Mouse (Mus musculus) megakaryocyte, adult 5-6 weeks (primary cell): ENCODE data around the gene Heatr5b. TPM values are rescaled to one million over a fixed set of nuclear protein-coding genes. Genes with fewer than 3 reads are reported as not detected.

Source experiments
- ATAC-seq: 2 replicates; pipeline ENCODE4 v1.8.0; 2016; ENCODE audit warnings: mild to moderate bottlenecking, inconsistent platforms; ENCODE audit not compliant: poor library complexity, severe bottlenecking
- total RNA-seq, 2 experiments: library from RNA; stranded (forward) in 1 of 2; stranded (reverse) in 1 of 2; fragments of 153-499, 151-499 nt in 1 of 2; fragments of 221-1000, 200-1000 nt in 1 of 2; gene quantifications; 2 replicates each; pipeline versions ENCODE4 v1.2.3 to v1.2.4; 2015 to 2017

The Heatr5b gene
- total RNA-seq, 2 experiments from 2014 or later, result 21.1 to 27.1 TPM

- peak; percentile 88 for ATAC-seq
Measured at GRCm38 (mm10) chr17:78702988-78703387, 132.2 kb downstream of the Heatr5b start.

Other genes starting within 250 kb of the Heatr5b start
- 26.5 and 33.7 TPM in 2 replicates for gene Strn, start 98.2 kb downstream of the Heatr5b start, total RNA-seq (2015)
- gene Strn, start 98.2 kb downstream of the Heatr5b start, total RNA-seq (2017), result 45.5 and 58.7 TPM in 2 replicates
- gene Gpatch11, start 203 bp upstream of the Heatr5b start, total RNA-seq (2015), result 18.4 and 31.5 TPM in 2 replicates
- 42.8 and 64.4 TPM in 2 replicates for gene Gpatch11, start 203 bp upstream of the Heatr5b start, total RNA-seq (2017)
- gene Eif2ak2, start 47.2 kb upstream of the Heatr5b start, total RNA-seq (2015), result 22.9 and 27.2 TPM in 2 replicates
- 48.4 and 58.0 TPM in 2 replicates for gene Eif2ak2, start 47.2 kb upstream of the Heatr5b start, total RNA-seq (2017)
- gene Sult6b1, start 71.6 kb upstream of the Heatr5b start, total RNA-seq (2015), result not detected in 2 replicates
- gene Sult6b1, start 71.6 kb upstream of the Heatr5b start, total RNA-seq (2017), result 1.4 TPM in 1 of 2 replicates, not detected in the other
- 28.2 and 36.8 TPM in 2 replicates for gene Cebpzos, start 81.1 kb upstream of the Heatr5b start, total RNA-seq (2015)
- 36.5 and 56.0 TPM in 2 replicates for gene Cebpzos, start 81.1 kb upstream of the Heatr5b start, total RNA-seq (2017)
- gene Cebpz, start 101.7 kb upstream of the Heatr5b start, total RNA-seq (2015), result 32.9 and 40.2 TPM in 2 replicates
- 101 and 115 TPM in 2 replicates for gene Cebpz, start 101.7 kb upstream of the Heatr5b start, total RNA-seq (2017)
- 61.6 and 64.7 TPM in 2 replicates for gene Ndufaf7, start 101.8 kb upstream of the Heatr5b start, total RNA-seq (2015)
- 40.6 and 54.7 TPM in 2 replicates for gene Ndufaf7, start 101.8 kb upstream of the Heatr5b start, total RNA-seq (2017)
- gene Prkd3, start 185.5 kb upstream of the Heatr5b start, total RNA-seq (2015), result 75.6 and 77.9 TPM in 2 replicates
- gene Prkd3, start 185.5 kb upstream of the Heatr5b start, total RNA-seq (2017), result 79.1 and 83.0 TPM in 2 replicates
- gene Qpct, start 216.5 kb upstream of the Heatr5b start, total RNA-seq (2015), result 21.0 and 23.9 TPM in 2 replicates
- gene Qpct, start 216.5 kb upstream of the Heatr5b start, total RNA-seq (2017), result 20.0 and 21.0 TPM in 2 replicates